Mouse (Mus musculus) forebrain, embryonic 16.5 days (tissue): Measurements from ENCODE around the gene Cox4i1. TPM values are rescaled to one million over a fixed set of nuclear protein-coding genes. Genes with fewer than 3 reads are reported as not detected.
"Not testable (repeated sequence)": the region's sequence is repeated elsewhere in the genome, so short reads cannot be mapped to it uniquely, and the experiment has no call there.

ENCODE experiments used
- ATAC-seq: fragments of 200-750 bp; cut with Nextera tagmentation; 2 replicates; pipeline ENCODE4 v1.8.0; 2017; ENCODE audit warnings: mild to moderate bottlenecking, moderate library complexity
- H3K27ac ChIP-seq: fragments of 300-500 bp; sonication (generic); 2 replicates; pipeline ENCODE4 v1.5.1; 2014; ENCODE audit warnings: low read length, control low read depth
- H3K27me3 ChIP-seq: fragments of 300-500 bp; sonication (generic); replicated peaks from 2 replicates; pipeline ENCODE4 v1.6.1; 2014; ENCODE audit warnings: low read length; ENCODE audit not compliant: control insufficient read depth, insufficient read depth
- H3K36me3 ChIP-seq: fragments of 300-500 bp; sonication (generic); 2 replicates; pipeline ENCODE4 v1.6.1; 2014; ENCODE audit not compliant: control insufficient read depth, insufficient read depth
- H3K4me1 ChIP-seq: fragments of 300-500 bp; sonication (generic); replicated peaks from 2 replicates; pipeline ENCODE4 v1.6.1; 2014; ENCODE audit warnings: low read length; ENCODE audit not compliant: control insufficient read depth, insufficient read depth
- H3K4me2 ChIP-seq: fragments of 300-500 bp; sonication (generic); 2 replicates; pipeline ENCODE4 v1.6.1; 2014; ENCODE audit warnings: mild to moderate bottlenecking, low read length, control low read depth
- H3K4me3 ChIP-seq: fragments of 300-500 bp; sonication (generic); replicated peaks from 2 replicates; pipeline ENCODE4 v1.5.1; 2014; ENCODE audit warnings: mild to moderate bottlenecking, low read length, control low read depth
- H3K9ac ChIP-seq: fragments of 300-500 bp; sonication (generic); replicated peaks from 2 replicates; pipeline ENCODE4 v1.6.1; 2014; ENCODE audit warnings: low read depth, low read length, control low read depth
- H3K9me3 ChIP-seq: fragments of 300-500 bp; sonication (generic); 2 replicates; pipeline ENCODE4 v1.6.1; 2016; ENCODE audit warnings: low read length; ENCODE audit not compliant: control insufficient read depth
- WGBS: fragments of 180-500 bp; shearing (Covaris S2); extraction: QIAGEN DNeasy Blood & Tissue Kit; methylation state at CpG from one replicate; pipeline ENCODE4 v1.1.7; 2014; 5-methylcytosine and 5-hydroxymethylcytosine counted together
- polyA plus RNA-seq: library from polyadenylated mRNA; unstranded; fragments of >200 nt; fragmentation: Nextera tagmentation; extraction: Ambion mirVana; gene quantifications from 2 replicates; pipeline ENCODE4 v1.2.1, GENCODE M21; 2015

Gene Cox4i1
- polyA plus RNA-seq, 1 experiment from 2014 or later = 953 TPM

- no peak overlapping the region for H3K4me2 ChIP-seq
- peaks cover 12% of the 10 kb centered on the region for H3K4me1 ChIP-seq
- no peak overlapping the region for H3K27ac ChIP-seq
- WGBS = 94% methylated on average over 7 of the region's 7 CpGs
- H3K27me3 ChIP-seq = no peaks in the 10 kb centered on the region
- H3K4me3 ChIP-seq = no peak overlapping the region
- peaks cover 20% of the 10 kb centered on the region for H3K36me3 ChIP-seq
- no peak overlapping the region for H3K9ac ChIP-seq
- no peak for ATAC-seq
- no peaks in the 10 kb centered on the region for H3K9me3 ChIP-seq
Observed at GRCm38 (mm10) chr8:120673298-120673697, 5.3 kb downstream of the Cox4i1 start.

DNA sequence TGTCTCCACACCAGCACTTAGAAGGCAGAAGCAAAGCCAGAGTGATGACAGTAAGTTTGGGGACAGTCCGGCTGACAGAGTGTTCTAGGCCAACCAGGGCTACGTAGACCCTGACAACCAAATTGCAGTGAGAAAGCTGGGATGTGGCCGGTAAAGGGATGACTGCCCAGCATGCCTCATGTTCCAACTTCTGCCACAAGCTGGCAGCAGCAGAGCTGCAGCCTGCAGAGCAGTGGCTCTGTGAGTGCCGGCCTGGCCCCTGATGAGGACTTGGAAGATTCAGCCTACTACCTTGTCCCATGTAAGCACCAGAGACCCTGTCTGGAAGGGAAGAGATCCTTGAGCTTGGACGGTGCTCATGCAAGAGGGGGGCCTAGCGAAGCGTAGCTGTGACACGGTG, 7.7 kb downstream of the Cox4i1 start:
- H3K27me3 ChIP-seq = no peaks in the 10 kb centered on the region
- WGBS = 78% methylated on average over 8 of the region's 8 CpGs
- no peak overlapping the region for H3K27ac ChIP-seq
- H3K4me3 ChIP-seq = no peak overlapping the region
- H3K9ac ChIP-seq = no peak overlapping the region
- peaks cover 16% of the 10 kb centered on the region for H3K36me3 ChIP-seq
- H3K4me1 ChIP-seq = no peaks in the 10 kb centered on the region
- H3K4me2 ChIP-seq = no peak overlapping the region
- no peaks in the 10 kb centered on the region for H3K9me3 ChIP-seq
- no peak for ATAC-seq

GRCm38 (mm10) chr8:120678447-120678846, 10.4 kb downstream of the Cox4i1 start:
- ATAC-seq = peak; percentile 61

GRCm38 (mm10) chr8:120679629-120680387, 11.8 kb downstream of the Cox4i1 start:
- H3K27me3 ChIP-seq = no peaks in the 10 kb centered on the region
- H3K27ac ChIP-seq = no peak overlapping the region
- H3K9ac ChIP-seq = no peak overlapping the region
- H3K9me3 ChIP-seq = no peaks in the 10 kb centered on the region
- H3K36me3 ChIP-seq = no peaks in the 10 kb centered on the region
- H3K4me1 ChIP-seq = no peaks in the 10 kb centered on the region
- WGBS = 80% methylated on average over 11 of the region's 11 CpGs
- ATAC-seq = no peak
- H3K4me2 ChIP-seq = no peak overlapping the region
- no peak overlapping the region for H3K4me3 ChIP-seq

More at GRCm38 (mm10) chr8:120678447-120678846, 10.4 kb downstream of the Cox4i1 start:
- 16% methylated on average over 10 of the region's 10 CpGs for WGBS
- Histone ChIP-seq H3K36me3 (peaks cover 5% of the 10 kb centered on the region), H3K4me3 (no peak overlapping the region), H3K9me3 (no peaks in the 10 kb centered on the region), H3K4me1 (no peaks in the 10 kb centered on the region), H3K9ac (no peak overlapping the region), H3K4me2 (no peak overlapping the region), H3K27ac (no peak overlapping the region), H3K27me3 (no peaks in the 10 kb centered on the region)

- WGBS = 59% methylated on average over 6 of the region's 7 CpGs
- ATAC-seq, H3K4me2 ChIP-seq, H3K27me3 ChIP-seq, H3K4me3 ChIP-seq, H3K27ac ChIP-seq, H3K4me1 ChIP-seq, H3K9me3 ChIP-seq, H3K9ac ChIP-seq, H3K36me3 ChIP-seq: not testable (repeated sequence)
Observed at GRCm38 (mm10) chr8:120680405-120680804, 12.4 kb downstream of the Cox4i1 start.

- Histone ChIP-seq H3K27me3 (no peaks in the 10 kb centered on the region), H3K4me1 (no peaks in the 10 kb centered on the region), H3K36me3 (no peaks in the 10 kb centered on the region), H3K9me3 (no peaks in the 10 kb centered on the region), H3K27ac (no peak overlapping the region), H3K4me3 (no peak overlapping the region), H3K4me2 (no peak overlapping the region), H3K9ac (no peak overlapping the region)
- ATAC-seq = no peak
- WGBS = 84% methylated on average over 10 of the region's 10 CpGs
Observed at GRCm38 (mm10) chr8:120681113-120681512, 13.1 kb downstream of the Cox4i1 start.

DNA sequence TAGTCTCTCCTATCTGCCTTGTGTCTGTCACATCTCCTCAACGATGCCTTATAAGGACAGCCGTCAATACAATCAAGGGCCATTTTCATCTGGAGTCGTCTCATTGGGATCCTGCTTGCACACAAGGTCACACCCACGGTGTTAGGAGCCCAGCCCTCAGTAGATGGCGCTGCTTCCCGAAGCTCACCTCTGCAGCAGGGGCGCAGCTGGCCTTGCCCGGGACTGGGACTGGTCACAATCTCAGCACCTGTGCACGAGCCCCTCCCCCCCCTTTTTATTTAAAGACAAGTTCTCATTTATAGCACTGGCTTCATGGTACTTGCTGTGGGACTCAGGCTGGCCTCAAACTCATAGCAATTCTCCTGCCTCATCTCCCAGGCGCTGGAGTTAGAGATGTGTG, 15.6 kb downstream of the Cox4i1 start:
- no peaks in the 10 kb centered on the region for H3K27me3 ChIP-seq
- H3K4me1 ChIP-seq = no peaks in the 10 kb centered on the region
- H3K36me3 ChIP-seq = no peaks in the 10 kb centered on the region
- H3K4me2 ChIP-seq = no peak overlapping the region
- H3K9me3 ChIP-seq = no peaks in the 10 kb centered on the region
- H3K4me3 ChIP-seq = no peak overlapping the region
- ATAC-seq = no peak
- H3K9ac ChIP-seq = no peak overlapping the region
- WGBS = 13% methylated on average over 10 of the region's 10 CpGs
- H3K27ac ChIP-seq = no peak overlapping the region

DNA sequence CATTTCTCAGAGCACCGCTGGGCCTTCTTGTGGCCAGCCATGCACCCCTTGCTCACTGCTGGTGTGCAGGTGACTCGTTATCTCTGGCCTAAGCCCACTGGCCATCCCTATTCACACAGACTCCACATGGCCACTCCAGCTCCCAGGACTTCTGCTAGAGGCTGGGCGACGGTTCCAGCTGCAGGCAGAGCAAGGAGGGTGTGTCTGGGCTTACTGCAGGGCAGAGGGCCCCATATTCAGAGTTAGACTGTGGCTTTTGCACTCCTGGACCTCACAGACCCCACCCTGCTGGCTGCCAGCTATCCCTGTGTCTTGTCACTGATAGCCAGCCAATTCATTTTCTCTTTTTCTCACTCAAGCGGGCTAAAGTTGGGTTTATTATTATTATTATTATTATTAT, 16.1 kb downstream of the Cox4i1 start:
- 52% methylated on average over 5 of the region's 5 CpGs for WGBS
- H3K27ac ChIP-seq = no peak overlapping the region

DNA sequence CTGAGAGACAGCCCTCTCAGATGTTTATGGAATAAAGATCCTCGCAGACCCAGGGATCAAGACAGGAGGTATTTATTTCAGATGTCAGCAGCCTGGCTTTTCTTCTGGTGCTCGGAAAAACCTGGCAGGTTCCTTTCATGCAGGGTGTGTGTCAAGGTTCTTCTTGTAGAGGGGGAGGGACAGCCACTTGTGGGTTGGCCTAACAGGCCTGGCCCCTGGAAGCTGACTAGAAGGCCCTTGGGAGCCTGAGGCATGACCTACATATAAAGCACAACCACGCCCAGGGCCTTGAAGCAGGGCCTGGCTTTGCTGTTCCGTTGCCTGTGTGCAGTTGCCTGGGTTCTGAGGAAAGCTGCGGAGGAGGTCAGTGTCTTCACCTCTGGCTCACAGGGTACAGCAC, 17.1 kb downstream of the Cox4i1 start:
- WGBS = 78% methylated on average over 5 of the region's 5 CpGs
- Histone ChIP-seq H3K27ac (no peak overlapping the region), H3K27me3 (no peaks in the 10 kb centered on the region), H3K4me1 (no peaks in the 10 kb centered on the region), H3K4me2 (no peak overlapping the region), H3K36me3 (no peaks in the 10 kb centered on the region), H3K9me3 (no peaks in the 10 kb centered on the region), H3K9ac (no peak overlapping the region), H3K4me3 (no peak overlapping the region)
- no peak for ATAC-seq

More for the DNA sequence above, 16.1 kb downstream of the Cox4i1 start:
- H3K4me3 ChIP-seq = no peak overlapping the region
- H3K4me2 ChIP-seq = no peak overlapping the region
- no peaks in the 10 kb centered on the region for H3K4me1 ChIP-seq
- H3K9me3 ChIP-seq = no peaks in the 10 kb centered on the region
- no peaks in the 10 kb centered on the region for H3K36me3 ChIP-seq
- H3K9ac ChIP-seq = no peak overlapping the region
- no peaks in the 10 kb centered on the region for H3K27me3 ChIP-seq
- ATAC-seq = no peak

- Histone ChIP-seq H3K4me3 (no peak overlapping the region), H3K36me3 (no peaks in the 10 kb centered on the region), H3K9ac (no peak overlapping the region), H3K27ac (no peak overlapping the region), H3K4me1 (no peaks in the 10 kb centered on the region), H3K9me3 (no peaks in the 10 kb centered on the region), H3K4me2 (no peak overlapping the region), H3K27me3 (no peaks in the 10 kb centered on the region)
- no peak for ATAC-seq
- 82% methylated on average over 8 of the region's 8 CpGs for WGBS
Observed at GRCm38 (mm10) chr8:120685591-120685990, 17.6 kb downstream of the Cox4i1 start.
